Mouse (Mus musculus): ENCODE data around the gene Serpina11. TPM values are rescaled to one million over a fixed set of nuclear protein-coding genes. Genes with fewer than 3 reads are reported as not detected.

Serpina11 gene
- polyA plus RNA-seq, 1 experiment = not detected

GRCm38 (mm10) chr12:103984935-103985334 is 4.8 kb downstream of the Serpina11 start:
- Histone ChIP-seq H3K27me3 (ENCODE audit: control insufficient read depth, insufficient read depth, insufficient read length) (peaks cover 3% of the 10 kb centered on the region), H3K79me2 (ENCODE audit: control insufficient read depth, insufficient read depth) (no peaks in the 10 kb centered on the region), H3K4me3 (ENCODE audit: insufficient read depth, poor library complexity, severe bottlenecking) (no peak overlapping the region), H3K36me3 (ENCODE audit: control insufficient read depth, insufficient read depth) (no peaks in the 10 kb centered on the region), H3K79me3 (ENCODE audit: low read depth) (no peaks in the 10 kb centered on the region), H3ac (ENCODE audit: control insufficient read depth, insufficient read length, low read depth) (no peak overlapping the region)
- TF ChIP-seq CEBPB (IDR thresholded peaks at IDR 0.05; ENCODE audit: low read depth) (no peak), FOSL1 (IDR thresholded peaks at IDR 0.05; ENCODE audit: insufficient read depth, low read length, poor library complexity, severe bottlenecking) (no peak), CTCF (IDR thresholded peaks at IDR 0.05; ENCODE audit: control insufficient read depth, insufficient read depth, insufficient read length) (peak; percentile 15)

DNA sequence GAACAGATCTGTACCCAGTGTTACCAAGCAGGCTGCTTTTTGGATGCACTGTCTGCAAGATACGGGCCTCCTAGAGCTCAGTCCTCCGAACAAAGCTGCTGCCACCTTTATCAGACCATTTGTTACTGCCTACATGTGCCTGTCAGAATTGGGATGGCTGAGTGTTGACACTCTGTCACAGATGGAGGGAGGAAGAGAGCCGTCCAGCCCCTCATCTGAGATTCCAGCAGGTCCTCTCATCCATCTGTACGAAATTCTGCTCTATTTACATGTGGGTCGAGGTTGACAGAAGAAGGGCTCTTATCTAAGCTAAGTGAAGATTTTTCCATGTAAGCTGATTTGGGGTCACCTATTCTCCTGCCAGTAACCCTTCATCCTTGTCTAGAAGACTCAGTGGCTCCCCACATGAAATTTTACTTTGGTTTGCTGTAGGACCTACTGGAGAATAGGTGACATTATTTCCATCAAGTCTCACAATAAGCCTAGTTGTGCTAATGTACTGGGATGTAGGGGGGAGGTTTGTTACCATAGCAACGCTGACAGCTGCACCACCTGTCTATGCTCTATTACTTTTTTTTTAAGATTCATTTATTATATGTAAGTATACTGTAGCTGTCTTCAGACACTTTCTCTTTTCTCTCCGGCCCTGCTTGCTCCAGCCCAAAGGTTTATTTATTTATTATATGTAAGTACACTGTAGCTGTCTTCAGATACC is 8.0 kb downstream of the Serpina11 start:
- Histone ChIP-seq H3ac (ENCODE audit: control insufficient read depth, insufficient read length, low read depth) (no peak overlapping the region), H3K4me3 (ENCODE audit: insufficient read depth, poor library complexity, severe bottlenecking) (no peak overlapping the region), H3K27me3 (ENCODE audit: control insufficient read depth, insufficient read depth, insufficient read length) (peaks cover 9% of the 10 kb centered on the region), H3K36me3 (ENCODE audit: control insufficient read depth, insufficient read depth) (no peaks in the 10 kb centered on the region), H3K79me2 (ENCODE audit: control insufficient read depth, insufficient read depth) (no peaks in the 10 kb centered on the region), H3K79me3 (ENCODE audit: low read depth) (no peaks in the 10 kb centered on the region)
- TF ChIP-seq USF1 (IDR thresholded peaks at IDR 0.05; ENCODE audit: low read depth) (no peak), MAX (IDR thresholded peaks at IDR 0.05) (no peak), CTCF (IDR thresholded peaks at IDR 0.05; ENCODE audit: control insufficient read depth, insufficient read depth, insufficient read length) (no peak), CEBPB (IDR thresholded peaks at IDR 0.05; ENCODE audit: low read depth) (no peak), MYOG (IDR thresholded peaks at IDR 0.05; ENCODE audit: control insufficient read depth, extremely low read depth, insufficient read length) (no peak), FOSL1 (IDR thresholded peaks at IDR 0.05; ENCODE audit: insufficient read depth, low read length, poor library complexity, severe bottlenecking) (no peak), MYOD1 (IDR thresholded peaks at IDR 0.05; ENCODE audit: control insufficient read depth, insufficient read length, low read depth) (no peak)

GRCm38 (mm10) chr12:103978294-103978693 is 11.5 kb downstream of the Serpina11 start:
- no peaks in the 10 kb centered on the region for H3K79me2 ChIP-seq (ENCODE audit: control insufficient read depth, insufficient read depth)
- H3K79me3 ChIP-seq (ENCODE audit: low read depth) = no peaks in the 10 kb centered on the region
- TF ChIP-seq MYOG (IDR thresholded peaks at IDR 0.05; ENCODE audit: control insufficient read depth, extremely low read depth, insufficient read length) (no peak), FOSL1 (IDR thresholded peaks at IDR 0.05; ENCODE audit: insufficient read depth, low read length, poor library complexity, severe bottlenecking) (no peak), USF1 (IDR thresholded peaks at IDR 0.05; ENCODE audit: low read depth) (no peak), CTCF (IDR thresholded peaks at IDR 0.05; ENCODE audit: control insufficient read depth, insufficient read depth, insufficient read length) (no peak), CEBPB (IDR thresholded peaks at IDR 0.05; ENCODE audit: low read depth) (no peak), MAX (IDR thresholded peaks at IDR 0.05) (no peak), MYOD1 (IDR thresholded peaks at IDR 0.05; ENCODE audit: control insufficient read depth, insufficient read length, low read depth) (no peak)
- no peak overlapping the region for H3K4me3 ChIP-seq (ENCODE audit: insufficient read depth, poor library complexity, severe bottlenecking)
- H3K27me3 ChIP-seq (ENCODE audit: control insufficient read depth, insufficient read depth, insufficient read length) = peaks cover 9% of the 10 kb centered on the region
- no peaks in the 10 kb centered on the region for H3K36me3 ChIP-seq (ENCODE audit: control insufficient read depth, insufficient read depth)
- no peak overlapping the region for H3ac ChIP-seq (ENCODE audit: control insufficient read depth, insufficient read length, low read depth)

DNA sequence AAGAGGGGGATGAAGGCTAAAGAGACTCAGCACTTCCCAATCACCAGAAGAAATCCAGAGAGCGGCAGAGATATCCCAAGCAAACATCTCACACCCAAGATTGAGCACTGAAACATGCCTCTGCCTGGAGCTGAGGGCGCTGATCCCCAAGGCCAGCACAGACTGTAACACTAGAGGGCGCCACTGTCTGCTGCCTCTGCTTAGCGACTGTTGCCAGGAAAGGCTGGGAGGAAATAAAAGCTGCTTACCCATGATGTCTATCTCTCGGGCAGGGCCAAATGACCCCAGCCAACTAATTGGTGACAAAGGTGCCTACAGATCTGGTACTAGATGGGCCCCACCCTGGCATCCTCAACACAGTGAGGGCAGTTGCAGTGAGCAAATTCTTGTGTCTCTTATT is 11.9 kb downstream of the Serpina11 start:
- Histone ChIP-seq H3K79me3 (ENCODE audit: low read depth) (no peaks in the 10 kb centered on the region), H3ac (ENCODE audit: control insufficient read depth, insufficient read length, low read depth) (no peak overlapping the region), H3K4me3 (ENCODE audit: insufficient read depth, poor library complexity, severe bottlenecking) (no peak overlapping the region), H3K27me3 (ENCODE audit: control insufficient read depth, insufficient read depth, insufficient read length) (peaks cover 9% of the 10 kb centered on the region), H3K79me2 (ENCODE audit: control insufficient read depth, insufficient read depth) (no peaks in the 10 kb centered on the region), H3K36me3 (ENCODE audit: control insufficient read depth, insufficient read depth) (no peaks in the 10 kb centered on the region)
- TF ChIP-seq CTCF (IDR thresholded peaks at IDR 0.05; ENCODE audit: control insufficient read depth, insufficient read depth, insufficient read length) (peak; percentile 58), FOSL1 (IDR thresholded peaks at IDR 0.05; ENCODE audit: insufficient read depth, low read length, poor library complexity, severe bottlenecking) (no peak)

- Histone ChIP-seq H3K4me3 (ENCODE audit: insufficient read depth, poor library complexity, severe bottlenecking) (no peak overlapping the region), H3ac (ENCODE audit: control insufficient read depth, insufficient read length, low read depth) (no peak overlapping the region), H3K27me3 (ENCODE audit: control insufficient read depth, insufficient read depth, insufficient read length) (peaks cover 9% of the 10 kb centered on the region), H3K79me3 (ENCODE audit: low read depth) (no peaks in the 10 kb centered on the region), H3K36me3 (ENCODE audit: control insufficient read depth, insufficient read depth) (no peaks in the 10 kb centered on the region), H3K79me2 (ENCODE audit: control insufficient read depth, insufficient read depth) (no peaks in the 10 kb centered on the region)
- no peak for TF ChIP-seq MAX (IDR thresholded peaks at IDR 0.05)
- TF ChIP-seq CTCF (IDR thresholded peaks at IDR 0.05; ENCODE audit: control insufficient read depth, insufficient read depth, insufficient read length) = no peak
Observed at GRCm38 (mm10) chr12:103977060-103977459, 12.7 kb downstream of the Serpina11 start.

DNA sequence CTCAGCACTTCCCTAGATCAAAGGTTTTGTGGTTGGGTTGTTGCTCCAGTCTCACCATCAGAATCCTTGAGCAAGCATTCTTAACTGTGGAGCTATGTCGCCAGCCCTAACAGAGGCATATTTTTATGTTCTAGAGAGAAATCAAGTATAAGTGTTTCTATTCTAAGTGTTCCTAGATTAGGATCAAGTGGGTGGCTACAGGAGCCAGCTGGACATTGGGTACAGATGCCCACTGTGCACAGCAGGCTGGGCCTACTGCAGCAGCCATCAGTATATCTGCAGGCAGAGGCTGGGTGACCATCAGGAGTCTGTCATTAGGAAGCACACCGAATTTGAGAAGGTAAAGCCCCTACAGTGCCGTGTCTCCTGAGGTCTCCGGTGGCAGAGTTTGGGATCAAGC is 18.7 kb downstream of the Serpina11 start:
- Histone ChIP-seq H3ac (ENCODE audit: control insufficient read depth, insufficient read length, low read depth) (no peak overlapping the region), H3K79me3 (ENCODE audit: low read depth) (no peaks in the 10 kb centered on the region), H3K4me3 (ENCODE audit: insufficient read depth, poor library complexity, severe bottlenecking) (no peak overlapping the region), H3K36me3 (ENCODE audit: control insufficient read depth, insufficient read depth) (no peaks in the 10 kb centered on the region), H3K79me2 (ENCODE audit: control insufficient read depth, insufficient read depth) (no peaks in the 10 kb centered on the region), H3K27me3 (ENCODE audit: control insufficient read depth, insufficient read depth, insufficient read length) (no peaks in the 10 kb centered on the region)
- TF ChIP-seq FOSL1 (IDR thresholded peaks at IDR 0.05; ENCODE audit: insufficient read depth, low read length, poor library complexity, severe bottlenecking) = no peak
- TF ChIP-seq MAX (IDR thresholded peaks at IDR 0.05) = no peak
- no peak for TF ChIP-seq USF1 (IDR thresholded peaks at IDR 0.05; ENCODE audit: low read depth)
- TF ChIP-seq MYOD1 (IDR thresholded peaks at IDR 0.05; ENCODE audit: control insufficient read depth, insufficient read length, low read depth) = no peak
